Mouse (Mus musculus): ENCODE data around the gene Nap1l1. TPM values are rescaled to one million over a fixed set of nuclear protein-coding genes. Genes with fewer than 3 reads are reported as not detected.

Gene Nap1l1
- total and polyA plus RNA-seq, 2 experiments = 3.7 to 27.8 TPM

DNA sequence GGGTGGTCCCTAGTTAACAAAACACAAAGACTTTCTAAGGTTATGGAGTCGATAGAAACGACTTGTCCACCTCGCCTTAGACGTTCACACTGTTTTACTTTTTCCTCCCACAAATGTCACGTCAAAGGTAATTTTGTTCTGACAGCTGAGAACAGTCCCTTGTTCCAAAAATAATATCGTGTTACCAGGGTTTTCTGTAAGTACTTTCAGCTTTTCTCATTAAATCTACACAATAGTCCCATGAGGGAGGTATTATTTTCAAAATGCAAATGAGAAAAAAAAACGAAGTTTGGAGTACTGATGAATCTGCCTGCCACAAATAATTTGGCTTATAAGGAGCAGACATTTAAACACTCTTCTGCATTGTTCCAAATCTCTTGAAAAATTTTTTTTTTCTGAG, 14.9 kb upstream of the Nap1l1 start:
- Histone ChIP-seq H3K27ac (replicated peaks; ENCODE audit: insufficient read depth, low read depth, low read length) (no peak overlapping the region), H3K4me1 (ENCODE audit: control insufficient read depth, insufficient read depth, low read length) (no peaks in the 10 kb centered on the region), H3K36me3 (ENCODE audit: control insufficient read depth, insufficient read depth, low read length) (no peaks in the 10 kb centered on the region), H3K27me3 (ENCODE audit: control insufficient read depth, insufficient read depth, low read length) (no peaks in the 10 kb centered on the region), H3K9ac (ENCODE audit: low read depth, low read length) (no peak overlapping the region), H3K4me3 (ENCODE audit: insufficient read depth, low read depth, low read length) (no peak overlapping the region), H3K79me2 (ENCODE audit: control insufficient read depth, insufficient read depth, low read length) (no peaks in the 10 kb centered on the region)
- DNase-seq (ENCODE audit: extremely low read depth, low read depth, low spot score) = no peak
- no peak for TF ChIP-seq POLR2A (IDR thresholded peaks at IDR 0.05; ENCODE audit: extremely low read depth, insufficient read depth, low read length)
- TF ChIP-seq CTCF (IDR thresholded peaks at IDR 0.05; ENCODE audit: low read depth, low read length) = no peak
- WGBS = 89% methylated on average over 7 of the region's 7 CpGs

- Histone ChIP-seq H3K4me1 (ENCODE audit: control insufficient read depth, insufficient read depth, low read length) (no peaks in the 10 kb centered on the region), H3K36me3 (ENCODE audit: control insufficient read depth, insufficient read depth, low read length) (no peaks in the 10 kb centered on the region), H3K9ac (ENCODE audit: low read depth, low read length) (no peak overlapping the region), H3K27me3 (ENCODE audit: control insufficient read depth, insufficient read depth, low read length) (no peaks in the 10 kb centered on the region), H3K27ac (replicated peaks; ENCODE audit: insufficient read depth, low read depth, low read length) (no peak overlapping the region), H3K79me2 (ENCODE audit: control insufficient read depth, insufficient read depth, low read length) (no peaks in the 10 kb centered on the region), H3K4me3 (ENCODE audit: insufficient read depth, low read depth, low read length) (no peak overlapping the region)
- WGBS = 89% methylated on average over 9 of the region's 9 CpGs
- TF ChIP-seq CTCF (IDR thresholded peaks at IDR 0.05; ENCODE audit: low read depth, low read length) = no peak
- no peak for DNase-seq (ENCODE audit: extremely low read depth, low read depth, low spot score)
Observed at GRCm38 (mm10) chr10:111459040-111459439, 14.0 kb upstream of the Nap1l1 start.

- H3K9ac ChIP-seq (ENCODE audit: low read depth, low read length) = no peak overlapping the region
- no peaks in the 10 kb centered on the region for H3K36me3 ChIP-seq (ENCODE audit: control insufficient read depth, insufficient read depth, low read length)
- no peak overlapping the region for H3K4me3 ChIP-seq (ENCODE audit: insufficient read depth, low read depth, low read length)
- DNase-seq (ENCODE audit: extremely low read depth, low read depth, low spot score) = no peak
- TF ChIP-seq CTCF (IDR thresholded peaks at IDR 0.05; ENCODE audit: low read depth, low read length) (no peak), POLR2A (IDR thresholded peaks at IDR 0.05; ENCODE audit: extremely low read depth, insufficient read depth, low read length) (no peak)
- H3K27ac ChIP-seq (replicated peaks; ENCODE audit: insufficient read depth, low read depth, low read length) = no peak overlapping the region
- no peaks in the 10 kb centered on the region for H3K79me2 ChIP-seq (ENCODE audit: control insufficient read depth, insufficient read depth, low read length)
- no peaks in the 10 kb centered on the region for H3K27me3 ChIP-seq (ENCODE audit: control insufficient read depth, insufficient read depth, low read length)
- 83% methylated on average over 3 of the region's 3 CpGs for WGBS
- H3K4me1 ChIP-seq (ENCODE audit: control insufficient read depth, insufficient read depth, low read length) = no peaks in the 10 kb centered on the region
Observed at GRCm38 (mm10) chr10:111459874-111460273, 13.1 kb upstream of the Nap1l1 start.

GRCm38 (mm10) chr10:111460381-111460780, 12.6 kb upstream of the Nap1l1 start:
- no peak overlapping the region for H3K9ac ChIP-seq (ENCODE audit: low read depth, low read length)
- no peaks in the 10 kb centered on the region for H3K79me2 ChIP-seq (ENCODE audit: control insufficient read depth, insufficient read depth, low read length)
- H3K27me3 ChIP-seq (ENCODE audit: control insufficient read depth, insufficient read depth, low read length) = no peaks in the 10 kb centered on the region
- H3K36me3 ChIP-seq (ENCODE audit: control insufficient read depth, insufficient read depth, low read length) = no peaks in the 10 kb centered on the region
- H3K27ac ChIP-seq (replicated peaks; ENCODE audit: insufficient read depth, low read depth, low read length) = no peak overlapping the region
- H3K4me1 ChIP-seq (ENCODE audit: control insufficient read depth, insufficient read depth, low read length) = no peaks in the 10 kb centered on the region
- 50% methylated on average over 4 of the region's 4 CpGs for WGBS
- TF ChIP-seq POLR2A (IDR thresholded peaks at IDR 0.05; ENCODE audit: extremely low read depth, insufficient read depth, low read length) (no peak), CTCF (IDR thresholded peaks at IDR 0.05; ENCODE audit: low read depth, low read length) (no peak)
- DNase-seq (ENCODE audit: extremely low read depth, low read depth, low spot score) = no peak
- H3K4me3 ChIP-seq (ENCODE audit: insufficient read depth, low read depth, low read length) = no peak overlapping the region

GRCm38 (mm10) chr10:111464833-111465232, 8.2 kb upstream of the Nap1l1 start:
- H3K4me1 ChIP-seq (ENCODE audit: control insufficient read depth, insufficient read depth, low read length) = no peaks in the 10 kb centered on the region
- H3K79me2 ChIP-seq (ENCODE audit: control insufficient read depth, insufficient read depth, low read length) = no peaks in the 10 kb centered on the region
- H3K4me3 ChIP-seq (ENCODE audit: insufficient read depth, low read depth, low read length) = no peak overlapping the region
- H3K27me3 ChIP-seq (ENCODE audit: control insufficient read depth, insufficient read depth, low read length) = no peaks in the 10 kb centered on the region
- H3K27ac ChIP-seq (replicated peaks; ENCODE audit: insufficient read depth, low read depth, low read length) = no peak overlapping the region
- WGBS = 84% methylated on average over 1 of the region's 1 CpGs
- H3K36me3 ChIP-seq (ENCODE audit: control insufficient read depth, insufficient read depth, low read length) = no peaks in the 10 kb centered on the region
- DNase-seq (ENCODE audit: extremely low read depth, low read depth, low spot score) = no peak
- TF ChIP-seq CTCF (IDR thresholded peaks at IDR 0.05; ENCODE audit: low read depth, low read length) (no peak), POLR2A (IDR thresholded peaks at IDR 0.05; ENCODE audit: extremely low read depth, insufficient read depth, low read length) (no peak)
- no peak overlapping the region for H3K9ac ChIP-seq (ENCODE audit: low read depth, low read length)

- Histone ChIP-seq H3K79me2 (ENCODE audit: control insufficient read depth, insufficient read depth, low read length) (no peaks in the 10 kb centered on the region), H3K4me1 (ENCODE audit: control insufficient read depth, insufficient read depth, low read length) (no peaks in the 10 kb centered on the region), H3K9ac (ENCODE audit: low read depth, low read length) (no peak overlapping the region), H3K4me3 (ENCODE audit: insufficient read depth, low read depth, low read length) (no peak overlapping the region), H3K27ac (replicated peaks; ENCODE audit: insufficient read depth, low read depth, low read length) (no peak overlapping the region), H3K27me3 (ENCODE audit: control insufficient read depth, insufficient read depth, low read length) (no peaks in the 10 kb centered on the region), H3K36me3 (ENCODE audit: control insufficient read depth, insufficient read depth, low read length) (no peaks in the 10 kb centered on the region)
- 77% methylated on average over 2 of the region's 2 CpGs for WGBS
- DNase-seq (ENCODE audit: extremely low read depth, low read depth, low spot score) = no peak
- TF ChIP-seq POLR2A (IDR thresholded peaks at IDR 0.05; ENCODE audit: extremely low read depth, insufficient read depth, low read length) (no peak), CTCF (IDR thresholded peaks at IDR 0.05; ENCODE audit: low read depth, low read length) (no peak)
Observed at GRCm38 (mm10) chr10:111465409-111465808, 7.6 kb upstream of the Nap1l1 start.

Measured in liver, adult 2 months (tissue).